Mouse (Mus musculus) intestine, embryonic 15.5 days (tissue): ENCODE measurements around the gene Nkx2-4. TPM values are rescaled to one million over a fixed set of nuclear protein-coding genes. Genes with fewer than 3 reads are reported as not detected.
A peak's percentile ranks its signal among the peaks of the same experiment; 100 is the strongest.

ENCODE experiments used
- ATAC-seq: fragments of 200-750 bp; cut with Nextera tagmentation; 2 replicates; pipeline ENCODE4 v1.8.0; 2017; ENCODE audit warnings: moderate TSS enrichment, moderate library complexity
- H3K27ac ChIP-seq: fragments of 300-500 bp; sonication (generic); 2 replicates; pipeline ENCODE4 v1.5.1; 2015; ENCODE audit warnings: mild to moderate bottlenecking, inconsistent platforms
- H3K27me3 ChIP-seq: fragments of 300-500 bp; sonication (generic); replicated peaks from 2 replicates; pipeline ENCODE4 v1.6.1; 2015; ENCODE audit warnings: inconsistent platforms
- H3K36me3 ChIP-seq: fragments of 300-500 bp; sonication (generic); 2 replicates; pipeline ENCODE4 v1.6.1; 2015; ENCODE audit warnings: inconsistent platforms
- H3K4me1 ChIP-seq: fragments of 300-500 bp; sonication (generic); replicated peaks from 2 replicates; pipeline ENCODE4 v1.6.1; 2015; ENCODE audit warnings: inconsistent platforms
- H3K4me2 ChIP-seq: fragments of 300-500 bp; sonication (generic); replicated peaks from 2 replicates; pipeline ENCODE4 v1.6.1; 2015; ENCODE audit warnings: mild to moderate bottlenecking, inconsistent platforms
- H3K4me3 ChIP-seq: fragments of 300-500 bp; sonication (generic); replicated peaks from 2 replicates; pipeline ENCODE4 v1.5.1; 2015; ENCODE audit warnings: inconsistent platforms
- H3K9ac ChIP-seq: fragments of 300-500 bp; sonication (generic); 2 replicates; pipeline ENCODE4 v1.6.1; 2015; ENCODE audit warnings: inconsistent platforms
- H3K9me3 ChIP-seq: fragments of 300-500 bp; sonication (generic); 2 replicates; pipeline ENCODE4 v1.6.1; 2016; ENCODE audit warnings: inconsistent platforms
- WGBS: fragments of 180-500 bp; shearing (Covaris S2); methylation state at CpG from one replicate; pipeline ENCODE4 v1.1.7; 2015; 5-methylcytosine and 5-hydroxymethylcytosine counted together
- polyA plus RNA-seq: library from polyadenylated mRNA; unstranded; fragments of >200 nt; fragmentation: Nextera tagmentation; extraction: Ambion mirVana; gene quantifications from 2 replicates; pipeline ENCODE4 v1.2.1, GENCODE M21; 2015

Gene Nkx2-4
- polyA plus RNA-seq, result not detected in 2 replicates

DNA sequence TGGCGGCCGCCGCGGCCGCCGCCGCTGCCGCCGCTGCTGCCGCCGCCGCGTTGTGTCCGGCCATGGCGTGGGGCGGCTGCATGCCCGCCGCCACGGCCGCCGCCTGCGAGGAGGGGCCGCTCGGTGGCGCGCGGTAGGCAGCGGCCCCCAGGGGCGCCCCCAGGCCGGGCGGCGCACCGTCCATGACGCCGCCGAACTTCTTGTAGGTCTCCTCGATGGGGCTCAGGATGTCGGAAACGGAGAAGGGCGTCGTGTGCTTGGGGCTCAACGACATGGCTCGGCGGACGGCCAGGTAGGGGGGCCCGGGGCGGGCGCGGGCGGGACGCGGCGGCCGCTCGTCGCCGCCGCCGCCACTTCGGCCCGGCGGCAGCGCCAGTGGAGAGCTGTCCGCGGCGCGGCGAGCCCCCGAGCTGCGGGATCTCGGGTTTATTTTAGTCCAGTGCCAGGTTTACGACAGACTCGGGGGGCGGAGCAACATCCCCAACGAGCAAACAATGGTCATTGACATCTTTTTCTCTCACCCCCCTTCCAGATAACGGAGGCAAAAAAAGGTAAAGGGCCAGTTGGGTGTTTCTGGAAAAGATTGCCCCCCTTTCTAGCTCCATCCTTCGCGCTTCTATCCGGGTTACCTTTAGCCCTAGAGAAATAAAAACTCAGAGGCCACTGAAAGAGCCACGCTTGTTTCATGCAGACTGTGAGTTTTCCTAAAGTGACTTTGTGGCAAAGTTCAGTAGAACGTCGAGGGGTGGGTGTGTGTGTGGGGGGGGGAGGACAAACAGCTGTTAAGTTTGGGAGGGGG lies at the start of gene Nkx2-4:
Gene Nkx2-4, minus strand, starts transcription at position 374 of the 799 bp plus-strand sequence.
- H3K4me2 ChIP-seq, result peak within 1 kb of the TSS; percentile 80
- under 1% methylated on average over 81 of the region's 82 CpGs for WGBS
- no peaks in the 10 kb centered on the region for H3K36me3 ChIP-seq
- peaks cover 19% of the 10 kb centered on the region for H3K4me1 ChIP-seq
- H3K27ac ChIP-seq, result no peak within 1 kb of the TSS
- H3K9ac ChIP-seq, result no peak within 1 kb of the TSS
- peak within 1 kb of the TSS; percentile 43 for H3K4me3 ChIP-seq
- H3K27me3 ChIP-seq, result peaks cover 50% of the 10 kb centered on the region
- ATAC-seq, result peak; percentile 44
- H3K9me3 ChIP-seq, result no peaks in the 10 kb centered on the region

DNA sequence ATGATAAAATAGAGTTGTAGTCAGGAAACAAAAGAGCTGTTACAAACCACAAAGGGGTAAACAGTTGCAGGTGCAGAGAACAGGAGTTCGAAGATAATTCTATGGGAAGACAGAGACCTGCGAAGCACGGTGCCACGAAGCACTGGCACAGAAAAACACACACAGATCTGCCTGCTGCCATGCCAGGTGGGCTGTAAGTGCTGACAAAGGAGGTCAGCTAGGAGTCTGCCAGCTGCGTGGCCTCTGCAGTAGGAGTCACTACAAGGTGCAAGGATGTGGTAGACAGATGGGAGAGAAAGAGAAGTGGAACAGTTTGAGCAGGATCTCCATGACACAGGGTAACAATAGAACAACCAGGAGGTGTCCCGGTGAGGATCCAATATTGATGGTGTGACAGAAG lies 42.1 kb upstream of the Nkx2-4 start:
- H3K27ac ChIP-seq, result no peak overlapping the region
- H3K27me3 ChIP-seq, result no peaks in the 10 kb centered on the region
- H3K9me3 ChIP-seq, result no peaks in the 10 kb centered on the region
- H3K4me2 ChIP-seq, result no peak overlapping the region
- H3K4me1 ChIP-seq, result no peaks in the 10 kb centered on the region
- H3K36me3 ChIP-seq, result no peaks in the 10 kb centered on the region
- 85% methylated on average over 6 of the region's 6 CpGs for WGBS
- ATAC-seq, result no peak
- no peak overlapping the region for H3K4me3 ChIP-seq
- no peak overlapping the region for H3K9ac ChIP-seq

DNA sequence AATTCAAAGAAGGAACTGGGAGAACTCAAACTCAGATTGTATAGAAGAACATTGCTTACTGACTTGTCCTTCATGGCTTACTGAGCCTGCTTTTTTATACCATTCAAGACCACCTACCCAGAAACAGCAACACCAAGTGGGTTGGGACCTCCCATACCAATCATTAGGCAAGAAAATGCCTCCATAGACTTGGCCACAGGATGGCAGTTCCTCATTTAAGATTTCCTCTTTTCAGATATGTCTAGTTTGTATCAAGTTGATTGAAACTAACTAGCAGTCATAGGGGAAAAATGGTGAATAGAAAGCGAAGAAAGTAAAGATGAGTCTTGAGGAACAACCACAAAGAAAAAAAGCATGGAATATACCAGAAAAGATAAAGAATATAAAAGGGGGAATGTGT lies 34.5 kb upstream of the Nkx2-4 start:
- no peak for ATAC-seq
- 89% methylated on average over 1 of the region's 1 CpGs for WGBS
- Histone ChIP-seq H3K9ac (no peak overlapping the region), H3K36me3 (no peaks in the 10 kb centered on the region), H3K9me3 (no peaks in the 10 kb centered on the region), H3K4me1 (no peaks in the 10 kb centered on the region), H3K27me3 (no peaks in the 10 kb centered on the region), H3K4me2 (no peak overlapping the region), H3K4me3 (no peak overlapping the region), H3K27ac (no peak overlapping the region)

DNA sequence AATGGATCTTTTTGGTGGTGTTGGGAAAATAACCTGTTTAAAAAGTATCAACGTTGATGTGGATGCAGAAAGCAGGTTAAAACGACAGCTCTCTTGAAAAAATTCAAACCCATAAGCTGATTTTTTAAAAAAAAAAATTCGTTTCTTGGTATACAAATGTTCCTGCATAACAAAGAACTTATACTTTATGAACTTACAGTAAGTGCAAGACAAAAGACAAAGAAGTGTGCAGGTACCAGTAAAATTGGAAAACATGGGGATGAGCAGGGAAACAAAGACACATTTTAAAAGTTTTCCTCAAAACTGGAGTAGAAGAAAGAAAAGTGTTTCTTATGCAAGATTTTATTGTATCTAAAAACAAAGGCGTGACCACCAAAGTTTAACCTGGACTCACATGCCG lies 1.2 kb upstream of the Nkx2-4 start:
- no peak for ATAC-seq
- Histone ChIP-seq H3K36me3 (no peaks in the 10 kb centered on the region), H3K9ac (no peak overlapping the region), H3K9me3 (no peaks in the 10 kb centered on the region), H3K4me3 (no peak overlapping the region), H3K27me3 (peaks cover 44% of the 10 kb centered on the region), H3K4me2 (no peak overlapping the region), H3K4me1 (peaks cover 19% of the 10 kb centered on the region), H3K27ac (no peak overlapping the region)
- WGBS, result 23% methylated on average over 5 of the region's 5 CpGs

DNA sequence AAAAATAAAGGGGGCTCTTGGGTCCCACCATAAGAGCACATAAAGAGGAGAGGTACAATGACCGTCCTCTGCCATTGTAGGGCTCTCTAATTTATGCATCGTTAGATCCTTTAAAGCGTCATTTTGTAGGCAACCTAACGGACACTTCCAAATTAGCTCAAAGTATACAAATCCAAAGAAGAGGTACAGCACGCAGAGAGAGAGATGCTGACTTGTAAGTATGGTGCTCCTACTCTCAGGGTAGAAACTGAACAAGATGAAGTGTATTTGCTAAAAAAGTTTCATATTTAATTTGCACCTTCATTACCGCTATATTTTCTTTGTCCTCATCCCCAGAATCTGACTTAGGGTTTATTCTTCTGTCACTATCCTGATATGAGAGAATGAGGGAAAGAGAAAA lies 692 bp upstream of the Nkx2-4 start:
- Histone ChIP-seq H3K9me3 (no peaks in the 10 kb centered on the region), H3K36me3 (no peaks in the 10 kb centered on the region), H3K4me3 (no peak overlapping the region), H3K4me2 (no peak overlapping the region), H3K27me3 (peaks cover 49% of the 10 kb centered on the region), H3K27ac (no peak overlapping the region), H3K9ac (no peak overlapping the region), H3K4me1 (peaks cover 19% of the 10 kb centered on the region)
- WGBS, result 11% methylated on average over 6 of the region's 6 CpGs
- no peak for ATAC-seq

DNA sequence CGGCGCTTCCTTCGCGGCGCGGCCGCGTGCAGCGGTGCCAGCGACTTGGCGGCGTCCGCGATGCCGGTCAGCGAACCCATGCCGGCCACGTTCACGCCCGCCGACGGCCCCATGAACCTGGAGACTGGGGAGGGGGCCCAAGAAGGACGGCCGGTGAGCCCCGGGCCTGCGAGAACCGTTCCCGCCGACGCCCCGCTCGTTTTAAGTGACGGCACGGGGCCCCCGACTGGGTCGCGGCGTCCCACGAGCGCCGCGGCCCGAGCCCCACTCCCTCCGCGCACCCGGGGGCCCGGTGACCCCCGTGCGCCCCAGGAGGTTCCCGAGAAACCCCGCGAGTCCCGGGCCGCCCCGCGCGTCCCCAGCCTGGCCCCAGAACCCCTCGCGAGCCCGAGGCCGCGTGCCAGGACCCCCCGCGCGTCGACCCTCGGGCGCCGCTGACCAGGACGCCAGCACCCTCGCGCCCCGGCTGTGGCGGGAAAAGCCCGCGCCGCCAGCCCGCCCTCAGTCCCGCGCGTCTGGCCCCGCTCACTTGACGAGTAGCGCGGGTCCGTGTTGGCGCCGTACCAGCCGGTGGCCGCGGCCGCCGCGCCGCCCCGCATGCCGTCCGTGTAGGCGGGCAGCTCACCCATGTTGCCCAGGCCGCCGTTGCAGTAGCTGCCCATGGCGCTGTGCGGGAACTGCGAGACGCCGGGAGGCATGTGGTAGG lies 726 bp downstream of the Nkx2-4 start:
- peak; percentile 50 for ATAC-seq
- H3K4me2 ChIP-seq, result peak overlapping the region; percentile 80
- peak overlapping the region; percentile 43 for H3K4me3 ChIP-seq
- peaks cover 47% of the 10 kb centered on the region for H3K27me3 ChIP-seq
- under 1% methylated on average over 106 of the region's 106 CpGs for WGBS
- no peaks in the 10 kb centered on the region for H3K36me3 ChIP-seq
- H3K27ac ChIP-seq, result no peak overlapping the region
- H3K4me1 ChIP-seq, result peaks cover 19% of the 10 kb centered on the region
- no peak overlapping the region for H3K9ac ChIP-seq
- no peaks in the 10 kb centered on the region for H3K9me3 ChIP-seq

DNA sequence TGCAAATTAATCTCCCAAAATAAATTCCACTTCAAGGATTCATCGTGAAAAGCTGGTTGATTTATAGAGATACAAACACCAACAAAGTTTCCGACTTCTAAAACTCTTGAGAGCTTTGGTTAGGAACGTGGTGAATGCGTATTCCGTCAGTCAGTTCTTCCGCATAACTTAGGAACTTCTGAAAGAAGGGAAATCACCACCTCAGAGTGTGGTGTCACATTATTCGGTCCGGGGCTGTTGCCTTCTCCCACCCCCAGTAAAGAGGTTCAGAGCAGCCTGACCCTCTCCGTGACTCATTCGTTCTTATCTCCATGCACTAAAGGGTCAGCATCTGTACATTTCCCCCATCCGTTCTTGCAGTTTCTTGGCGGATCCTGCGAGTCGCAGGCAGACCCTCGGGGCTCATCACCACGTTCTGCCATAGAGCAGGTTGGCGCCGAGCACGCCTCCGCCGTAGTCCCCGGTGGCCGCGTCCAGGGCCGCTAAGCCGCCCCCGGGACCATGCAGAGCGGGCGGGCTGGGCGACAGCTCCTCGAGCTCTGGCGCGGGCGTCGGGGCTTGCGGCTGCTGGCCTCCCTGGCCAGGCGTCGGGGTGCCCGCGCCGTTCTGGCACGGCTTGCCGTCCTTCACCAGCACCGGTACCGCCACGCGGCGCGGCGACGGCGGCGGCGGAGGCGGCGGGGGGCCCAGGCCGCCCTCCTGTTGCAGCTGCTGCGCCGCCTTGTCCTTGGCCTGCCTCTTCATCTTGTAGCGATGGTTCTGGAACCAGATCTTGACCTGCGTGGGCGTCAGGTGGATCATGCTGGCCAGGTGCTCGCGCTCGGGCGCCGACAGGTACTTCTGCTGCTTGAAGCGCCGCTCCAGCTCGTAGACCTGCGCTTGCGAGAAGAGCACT lies 1.5 kb downstream of the Nkx2-4 start:
- Histone ChIP-seq H3K27ac (no peak overlapping the region), H3K9me3 (no peaks in the 10 kb centered on the region), H3K36me3 (no peaks in the 10 kb centered on the region), H3K27me3 (peaks cover 47% of the 10 kb centered on the region), H3K4me1 (peaks cover 19% of the 10 kb centered on the region), H3K4me3 (peak overlapping the region; percentile 43), H3K9ac (no peak overlapping the region), H3K4me2 (peak overlapping the region; percentile 80)
- 1% methylated on average over 72 of the region's 72 CpGs for whole genome bisulfite sequencing
- peak; percentile 64 for ATAC-seq

DNA sequence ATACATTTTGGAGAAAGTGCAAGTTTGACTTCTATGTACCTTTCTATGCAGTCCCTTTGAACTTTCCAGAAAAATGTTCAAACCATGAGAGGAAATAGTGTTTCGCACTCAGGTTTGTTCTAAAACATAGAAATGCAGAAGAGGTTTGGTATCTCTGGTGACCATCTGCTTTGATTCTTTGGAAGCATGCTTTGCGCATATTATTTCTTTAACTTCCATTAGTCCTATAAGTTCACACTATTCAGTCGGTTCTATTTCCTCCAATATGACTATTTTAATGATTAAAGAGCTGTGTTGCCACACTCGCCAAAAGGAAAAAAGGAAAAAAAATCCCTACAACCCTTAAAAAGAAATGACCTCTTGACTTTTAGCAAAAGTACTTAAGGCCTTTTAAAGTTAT lies 2.9 kb downstream of the Nkx2-4 start:
- Histone ChIP-seq H3K9ac (no peak overlapping the region), H3K4me2 (no peak overlapping the region), H3K4me1 (peaks cover 19% of the 10 kb centered on the region), H3K4me3 (no peak overlapping the region), H3K27me3 (peaks cover 45% of the 10 kb centered on the region), H3K36me3 (no peaks in the 10 kb centered on the region), H3K27ac (no peak overlapping the region), H3K9me3 (no peaks in the 10 kb centered on the region)
- WGBS, result 71% methylated on average over 4 of the region's 4 CpGs
- ATAC-seq, result no peak

DNA sequence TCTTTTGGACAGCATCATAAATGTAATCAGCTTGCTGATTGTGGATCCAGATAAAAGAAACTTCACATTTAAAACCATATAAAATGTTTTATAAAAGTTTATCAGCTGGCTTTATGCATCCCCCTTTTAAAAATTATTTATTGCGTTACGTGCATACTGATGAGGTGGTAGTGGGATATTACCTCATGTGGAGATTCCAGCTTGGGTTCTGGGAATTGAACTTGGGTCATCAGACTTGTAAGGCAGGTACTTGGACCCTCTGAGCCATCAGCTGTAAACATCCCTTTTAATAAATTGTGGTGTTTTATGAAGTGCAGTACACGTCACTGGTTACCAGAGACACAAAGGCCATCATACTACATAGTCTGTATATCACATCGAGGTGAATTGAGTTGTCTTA lies 10.8 kb downstream of the Nkx2-4 start:
- H3K27ac ChIP-seq, result no peak overlapping the region
- no peaks in the 10 kb centered on the region for H3K27me3 ChIP-seq
- H3K36me3 ChIP-seq, result peaks cover 4% of the 10 kb centered on the region; the same call in 1 of the 2 replicates
- ATAC-seq, result no peak
- no peaks in the 10 kb centered on the region for H3K9me3 ChIP-seq
- H3K4me3 ChIP-seq, result no peak overlapping the region
- H3K4me1 ChIP-seq, result no peaks in the 10 kb centered on the region
- no peak overlapping the region for H3K9ac ChIP-seq
- 93% methylated on average over 4 of the region's 4 CpGs for WGBS
- H3K4me2 ChIP-seq, result no peak overlapping the region

DNA sequence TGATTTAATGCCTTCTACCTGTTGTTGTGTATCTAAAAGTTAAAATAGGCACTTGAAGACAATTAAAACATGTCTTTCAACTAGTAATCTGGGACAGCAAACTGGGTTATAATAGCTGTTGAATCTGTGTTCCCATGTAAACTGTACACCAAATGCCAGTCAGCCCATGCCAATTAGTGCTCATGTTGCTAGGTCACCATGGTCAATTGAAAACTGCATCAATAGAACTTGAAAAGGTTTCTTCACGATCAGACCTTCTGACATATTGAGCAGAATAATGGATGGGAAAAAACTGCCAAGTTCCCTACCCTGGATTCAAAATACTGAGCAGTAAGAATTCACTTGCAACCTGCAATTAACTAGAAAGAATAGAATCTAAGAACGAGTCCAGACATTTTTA lies 11.3 kb downstream of the Nkx2-4 start:
- Histone ChIP-seq H3K9ac (no peak overlapping the region), H3K4me2 (no peak overlapping the region), H3K4me1 (no peaks in the 10 kb centered on the region), H3K9me3 (no peaks in the 10 kb centered on the region), H3K4me3 (no peak overlapping the region), H3K27ac (no peak overlapping the region), H3K36me3 (peaks cover 4% of the 10 kb centered on the region; the same call in 1 of the 2 replicates), H3K27me3 (no peaks in the 10 kb centered on the region)
- whole genome bisulfite sequencing, result 88% methylated on average over 2 of the region's 2 CpGs
- ATAC-seq, result no peak

DNA sequence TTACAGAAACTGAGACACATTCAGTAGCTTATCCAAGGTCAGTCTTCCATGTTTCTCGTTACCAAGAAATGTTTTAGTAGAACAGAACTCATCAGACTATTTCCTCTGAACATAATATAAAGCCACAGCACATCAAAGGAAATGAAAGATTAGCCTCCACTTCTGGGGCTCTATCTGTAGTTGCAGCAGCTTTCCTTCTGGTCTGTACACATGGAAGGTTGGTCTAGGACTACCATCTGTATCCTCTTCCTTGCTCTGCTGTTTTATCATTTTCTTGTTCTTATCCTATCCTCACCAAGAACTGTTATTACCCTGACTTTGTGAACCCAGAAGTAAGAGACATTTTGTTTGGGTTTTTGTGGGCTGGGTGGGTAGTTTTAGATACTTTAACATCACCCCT lies 14.9 kb downstream of the Nkx2-4 start:
- Histone ChIP-seq H3K4me1 (no peaks in the 10 kb centered on the region), H3K27me3 (no peaks in the 10 kb centered on the region), H3K36me3 (peaks cover 4% of the 10 kb centered on the region; the same call in 1 of the 2 replicates), H3K9ac (no peak overlapping the region), H3K4me3 (no peak overlapping the region), H3K9me3 (no peaks in the 10 kb centered on the region), H3K27ac (no peak overlapping the region), H3K4me2 (no peak overlapping the region)
- WGBS, result 92% methylated on average over 1 of the region's 1 CpGs
- ATAC-seq, result no peak

DNA sequence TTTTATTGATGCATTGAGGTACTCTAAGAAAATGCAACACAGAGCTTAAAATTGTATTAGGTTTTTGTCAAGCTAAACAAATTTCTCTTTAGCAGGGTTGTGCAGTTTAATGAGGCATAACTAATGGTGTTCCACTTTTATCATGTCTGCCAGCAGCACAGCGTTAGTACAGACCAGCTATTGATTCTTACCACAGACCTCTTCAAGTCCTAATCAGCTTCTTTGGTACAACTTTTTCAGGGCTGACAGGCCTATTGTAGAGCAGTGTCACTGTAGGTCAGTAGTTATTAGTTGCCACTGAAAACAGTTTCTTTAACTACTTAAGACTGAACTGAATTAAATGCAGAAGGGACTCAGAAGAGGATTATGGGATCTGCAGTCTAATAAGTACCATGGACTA lies 16.2 kb downstream of the Nkx2-4 start:
- no peak for ATAC-seq
- Histone ChIP-seq H3K9me3 (no peaks in the 10 kb centered on the region), H3K9ac (no peak overlapping the region), H3K27me3 (no peaks in the 10 kb centered on the region), H3K36me3 (0 out of 2 replicates have a peak, but pooled peaks cover 2% of the 10 kb centered on the region), H3K27ac (no peak overlapping the region), H3K4me3 (no peak overlapping the region), H3K4me2 (no peak overlapping the region), H3K4me1 (no peaks in the 10 kb centered on the region)
- WGBS, result 83% methylated on average over 1 of the region's 1 CpGs
